Mouse (Mus musculus): ENCODE data around the gene Runx2.

Gene Runx2

GRCm38 (mm10) chr17:44487514-44488244 is 326.9 kb downstream of the Runx2 start:
- DNase-seq (ENCODE audit: low read depth in 1 of 2, low spot score in 2 of 2): no peak

- no peak for DNase-seq (ENCODE audit: low read depth in 1 of 2, low spot score in 2 of 2)
Observed at GRCm38 (mm10) chr17:44485337-44485736, 329.3 kb downstream of the Runx2 start.

GRCm38 (mm10) chr17:44479918-44480317 is 334.7 kb downstream of the Runx2 start:
- no peak for DNase-seq (ENCODE audit: low read depth in 1 of 2, low spot score in 2 of 2)

- no peak for DNase-seq (ENCODE audit: low read depth in 1 of 2, low spot score in 2 of 2)
Observed at GRCm38 (mm10) chr17:44479491-44479890, 335.1 kb downstream of the Runx2 start.

GRCm38 (mm10) chr17:44475910-44476309 is 338.7 kb downstream of the Runx2 start:
- no peak for DNase-seq (ENCODE audit: low read depth in 1 of 2, low spot score in 2 of 2)

GRCm38 (mm10) chr17:44474280-44474679 is 340.3 kb downstream of the Runx2 start:
- DNase-seq (ENCODE audit: low read depth in 1 of 2, low spot score in 2 of 2): no peak

- DNase-seq (ENCODE audit: low read depth in 1 of 2, low spot score in 2 of 2): no peak
Observed at GRCm38 (mm10) chr17:44472695-44473094, 341.9 kb downstream of the Runx2 start.

- no peak for DNase-seq (ENCODE audit: low read depth in 1 of 2, low spot score in 2 of 2)
Observed at GRCm38 (mm10) chr17:44463679-44464078, 350.9 kb downstream of the Runx2 start.

GRCm38 (mm10) chr17:44460156-44460555 is 354.4 kb downstream of the Runx2 start:
- DNase-seq (ENCODE audit: low read depth in 1 of 2, low spot score in 2 of 2): no peak

GRCm38 (mm10) chr17:44459029-44459428 is 355.6 kb downstream of the Runx2 start:
- DNase-seq (ENCODE audit: low read depth in 1 of 2, low spot score in 2 of 2): peak in 1 of 2 experiments; percentile 7

GRCm38 (mm10) chr17:44456696-44457095 is 357.9 kb downstream of the Runx2 start:
- no peak for DNase-seq (ENCODE audit: low read depth in 1 of 2, low spot score in 2 of 2)

GRCm38 (mm10) chr17:44455681-44456600 is 358.7 kb downstream of the Runx2 start:
- DNase-seq (ENCODE audit: low read depth in 1 of 2, low spot score in 2 of 2): peak in 1 of 2 experiments; percentile 21

- DNase-seq (ENCODE audit: low read depth in 1 of 2, low spot score in 2 of 2): no peak
Observed at GRCm38 (mm10) chr17:44449915-44450471, 364.6 kb downstream of the Runx2 start.
